Mouse (Mus musculus) embryonic facial prominence, embryonic 14.5 days (tissue): ENCODE results near the gene Qtrt2. TPM values are rescaled to one million over a fixed set of nuclear protein-coding genes. Genes with fewer than 3 reads are reported as not detected.

Source experiments
- ATAC-seq: fragments of 200-750 bp; cut with Nextera tagmentation; 2 replicates; pipeline ENCODE4 v1.8.0; 2017; ENCODE audit warnings: low read depth, moderate number of reproducible peaks, moderate TSS enrichment
- DNase-seq: peaks from one replicate; pipeline ENCODE4 v3.0.0-alpha.2; 2015; ENCODE audit warnings: low spot score
- H3K27ac ChIP-seq: fragments of 300-500 bp; sonication (generic); replicated peaks from 2 replicates; pipeline ENCODE4 v1.5.1; 2014; ENCODE audit warnings: low read depth, mild to moderate bottlenecking, low read length, moderate library complexity
- H3K27me3 ChIP-seq: fragments of 300-500 bp; sonication (generic); replicated peaks from 2 replicates; pipeline ENCODE4 v1.6.1; 2014; ENCODE audit warnings: low read length; ENCODE audit not compliant: control insufficient read depth, insufficient read depth
- H3K36me3 ChIP-seq: fragments of 300-500 bp; sonication (generic); 2 replicates; pipeline ENCODE4 v1.6.1; 2014; ENCODE audit warnings: low read length, mixed read lengths; ENCODE audit not compliant: control insufficient read depth, insufficient read depth
- H3K4me1 ChIP-seq: fragments of 300-500 bp; sonication (generic); 2 replicates; pipeline ENCODE4 v1.6.1; 2014; ENCODE audit warnings: antibody characterized with exemption, low read length; ENCODE audit not compliant: control insufficient read depth, insufficient read depth
- H3K4me2 ChIP-seq: fragments of 300-500 bp; sonication (generic); 2 replicates; pipeline ENCODE4 v1.6.1; 2014; ENCODE audit warnings: low read depth, mild to moderate bottlenecking, low read length, moderate library complexity, mixed read lengths
- H3K4me3 ChIP-seq: fragments of 300-500 bp; sonication (generic); 2 replicates; pipeline ENCODE4 v1.5.1; 2014; ENCODE audit warnings: low read depth, mild to moderate bottlenecking, low read length
- H3K9ac ChIP-seq: fragments of 300-500 bp; sonication (generic); 2 replicates; pipeline ENCODE4 v1.6.1; 2014; ENCODE audit warnings: low read depth, mild to moderate bottlenecking, low read length, moderate library complexity, mixed read lengths
- H3K9me3 ChIP-seq: fragments of 300-500 bp; sonication (generic); 2 replicates; pipeline ENCODE4 v1.6.1; 2016; ENCODE audit warnings: low read length; ENCODE audit not compliant: control insufficient read depth
- WGBS: fragments of 180-500 bp; shearing (Covaris S2); extraction: QIAGEN DNeasy Blood & Tissue Kit; methylation state at CpG from one replicate; pipeline ENCODE4 v1.1.7; 2014; 5-methylcytosine and 5-hydroxymethylcytosine counted together
- polyA plus RNA-seq: library from polyadenylated mRNA; unstranded; fragments of >200 nt; fragmentation: Nextera tagmentation; extraction: Ambion mirVana; gene quantifications from 2 replicates; pipeline ENCODE4 v1.2.1, GENCODE M21; 2014

Qtrt2 gene
- polyA plus RNA-seq, 1 experiment from 2014 or later = 28.3 TPM

GRCm38 (mm10) chr16:43963291-43963690 lies 36.7 kb upstream of the Qtrt2 start:
- Histone ChIP-seq H3K9ac (no peak overlapping the region), H3K27me3 (no peaks in the 10 kb centered on the region), H3K4me3 (no peak overlapping the region), H3K36me3 (no peaks in the 10 kb centered on the region), H3K9me3 (no peaks in the 10 kb centered on the region), H3K27ac (no peak overlapping the region), H3K4me1 (no peaks in the 10 kb centered on the region), H3K4me2 (no peak overlapping the region)
- DNase-seq = no peak
- WGBS = 92% methylated on average over 9 of the region's 9 CpGs
- no peak for ATAC-seq

GRCm38 (mm10) chr16:43958038-43958437 lies 31.4 kb upstream of the Qtrt2 start:
- DNase-seq (no peak), ATAC-seq (no peak)
- Histone ChIP-seq H3K27ac (no peak overlapping the region), H3K9me3 (no peaks in the 10 kb centered on the region), H3K9ac (no peak overlapping the region), H3K4me1 (no peaks in the 10 kb centered on the region), H3K36me3 (peaks cover 7% of the 10 kb centered on the region; the same call in 1 of the 2 replicates), H3K27me3 (no peaks in the 10 kb centered on the region), H3K4me3 (no peak overlapping the region), H3K4me2 (no peak overlapping the region)
- WGBS = 64% methylated on average over 4 of the region's 4 CpGs

- no peaks in the 10 kb centered on the region for H3K4me1 ChIP-seq
- no peak overlapping the region for H3K9ac ChIP-seq
- H3K27me3 ChIP-seq = no peaks in the 10 kb centered on the region
- ATAC-seq (no peak), DNase-seq (no peak)
- H3K4me3 ChIP-seq = no peak overlapping the region
- H3K4me2 ChIP-seq = no peak overlapping the region
- peaks cover 7% of the 10 kb centered on the region; the same call in 1 of the 2 replicates for H3K36me3 ChIP-seq
- 76% methylated on average over 6 of the region's 6 CpGs for WGBS
- no peaks in the 10 kb centered on the region for H3K9me3 ChIP-seq
- H3K27ac ChIP-seq = no peak overlapping the region
Measured at GRCm38 (mm10) chr16:43954913-43955312, 28.3 kb upstream of the Qtrt2 start.

DNA sequence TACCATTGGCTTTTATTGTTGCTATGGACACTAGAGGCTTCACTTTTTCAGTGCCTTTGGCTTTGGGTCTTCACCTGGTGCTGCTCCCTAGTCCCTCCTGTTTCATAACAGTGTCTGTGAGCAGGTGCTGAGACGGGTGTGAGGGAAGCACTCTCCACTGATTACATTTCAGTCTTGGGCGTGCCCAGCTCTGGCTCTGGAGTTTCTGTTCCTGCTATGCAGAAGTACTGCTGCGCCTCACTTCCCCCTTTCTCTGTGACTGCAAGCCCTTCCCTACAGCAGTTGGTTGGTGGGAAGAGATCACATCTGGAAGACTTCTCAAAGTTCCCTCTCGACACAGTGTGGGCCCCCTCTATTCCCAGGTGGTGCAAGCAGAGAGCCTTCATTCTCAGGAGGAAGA lies 25.0 kb upstream of the Qtrt2 start:
- Histone ChIP-seq H3K4me3 (no peak overlapping the region), H3K9me3 (no peaks in the 10 kb centered on the region), H3K9ac (no peak overlapping the region), H3K27me3 (no peaks in the 10 kb centered on the region), H3K27ac (no peak overlapping the region), H3K4me2 (no peak overlapping the region), H3K4me1 (no peaks in the 10 kb centered on the region), H3K36me3 (no peaks in the 10 kb centered on the region)
- DNase-seq = peak; percentile 22
- ATAC-seq = 0 out of 2 replicates have a peak, but pooled peaks have one; percentile 33
- 72% methylated on average over 4 of the region's 4 CpGs for WGBS

DNA sequence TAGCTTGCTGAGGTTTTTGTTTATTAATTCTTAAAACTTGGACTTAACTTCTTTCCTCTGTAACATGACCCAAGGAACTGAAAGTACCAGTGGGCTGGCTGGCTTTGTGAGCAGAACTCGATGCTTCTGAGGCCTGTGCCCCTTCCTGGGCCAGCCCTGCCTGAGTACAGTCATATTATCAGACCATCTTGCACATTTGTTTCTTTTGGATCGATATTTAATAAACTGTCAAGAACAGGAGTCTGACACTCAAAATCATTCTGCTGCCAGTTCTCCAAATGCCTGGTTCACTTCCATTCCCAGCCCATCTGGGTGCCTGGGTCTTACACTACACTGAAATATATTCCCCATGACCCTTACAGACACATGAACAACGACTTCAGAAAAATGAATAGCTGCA lies 19.3 kb upstream of the Qtrt2 start:
- Histone ChIP-seq H3K9me3 (no peaks in the 10 kb centered on the region), H3K27ac (no peak overlapping the region), H3K36me3 (no peaks in the 10 kb centered on the region), H3K4me1 (no peaks in the 10 kb centered on the region), H3K9ac (no peak overlapping the region), H3K27me3 (no peaks in the 10 kb centered on the region), H3K4me2 (no peak overlapping the region), H3K4me3 (no peak overlapping the region)
- DNase-seq (no peak), ATAC-seq (no peak)
- WGBS = 57% methylated on average over 3 of the region's 3 CpGs

DNA sequence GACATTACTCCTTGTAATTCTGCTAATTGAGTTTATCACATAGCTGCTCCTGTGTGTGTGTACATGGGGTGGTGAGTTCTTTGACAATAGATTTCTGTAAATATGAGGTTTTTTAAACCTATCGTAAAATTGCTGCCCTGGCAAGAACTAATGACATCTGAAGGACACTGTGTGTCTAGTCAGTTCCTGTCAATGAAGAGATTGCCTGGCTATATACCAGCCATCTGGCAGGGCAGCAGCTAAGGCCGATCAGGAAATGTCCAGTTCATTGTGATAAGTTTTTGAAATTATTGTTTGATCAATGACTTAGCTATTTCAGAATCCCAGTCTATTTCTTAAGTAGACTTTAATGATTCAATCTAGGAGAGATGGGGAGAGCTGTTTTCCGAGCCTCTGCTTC lies 18.7 kb upstream of the Qtrt2 start:
- Histone ChIP-seq H3K9me3 (no peaks in the 10 kb centered on the region), H3K4me2 (no peak overlapping the region), H3K27ac (no peak overlapping the region), H3K27me3 (no peaks in the 10 kb centered on the region), H3K9ac (no peak overlapping the region), H3K4me3 (no peak overlapping the region), H3K36me3 (no peaks in the 10 kb centered on the region), H3K4me1 (no peaks in the 10 kb centered on the region)
- ATAC-seq (no peak), DNase-seq (no peak)
- WGBS = 78% methylated on average over 3 of the region's 3 CpGs

DNA sequence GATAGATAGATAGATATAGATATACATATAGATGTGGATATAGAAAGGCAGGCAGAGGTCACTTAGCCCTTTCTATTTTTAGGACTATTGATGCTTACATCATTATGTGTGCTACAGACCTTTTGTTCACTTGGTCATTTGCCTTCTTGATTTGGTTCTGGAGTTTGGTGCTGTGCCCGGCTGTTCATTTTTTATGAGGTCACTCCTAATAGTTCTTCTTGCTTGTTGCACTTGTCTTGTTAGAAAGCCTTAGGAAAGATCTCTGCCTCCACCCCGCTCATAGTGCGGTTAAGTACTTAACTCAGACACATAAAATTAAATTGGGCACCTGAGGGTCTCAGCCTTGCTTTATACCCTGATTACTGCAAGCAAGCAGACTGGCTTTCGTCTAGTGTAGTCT lies 14.2 kb upstream of the Qtrt2 start:
- H3K9ac ChIP-seq = no peak overlapping the region
- H3K27ac ChIP-seq = no peak overlapping the region
- H3K9me3 ChIP-seq = no peaks in the 10 kb centered on the region
- H3K4me3 ChIP-seq = no peak overlapping the region
- H3K4me2 ChIP-seq = no peak overlapping the region
- 89% methylated on average over 4 of the region's 4 CpGs for WGBS
- no peaks in the 10 kb centered on the region for H3K4me1 ChIP-seq
- ATAC-seq = no peak
- no peak for DNase-seq
- H3K36me3 ChIP-seq = no peaks in the 10 kb centered on the region
- no peaks in the 10 kb centered on the region for H3K27me3 ChIP-seq

DNA sequence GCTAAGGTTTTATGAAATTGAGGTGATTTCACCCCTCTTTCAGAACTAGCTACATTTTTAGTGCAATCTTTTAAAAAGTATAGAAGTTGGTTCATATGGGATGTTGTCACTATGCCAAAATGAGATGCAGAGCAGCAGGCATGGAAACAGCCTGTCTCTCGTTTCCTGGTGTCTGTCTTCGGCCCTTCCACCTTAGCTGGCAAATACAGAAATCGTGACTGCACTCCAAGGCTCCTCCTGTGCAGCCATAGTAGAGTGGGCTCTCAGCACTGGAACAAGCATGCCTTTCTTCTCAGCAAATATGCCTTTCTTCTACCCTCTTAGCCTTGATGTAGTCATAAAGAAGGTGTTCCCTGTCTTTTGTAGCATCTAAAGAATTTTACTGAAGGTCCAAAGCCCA lies 9.3 kb upstream of the Qtrt2 start:
- ATAC-seq = no peak
- DNase-seq = no peak

DNA sequence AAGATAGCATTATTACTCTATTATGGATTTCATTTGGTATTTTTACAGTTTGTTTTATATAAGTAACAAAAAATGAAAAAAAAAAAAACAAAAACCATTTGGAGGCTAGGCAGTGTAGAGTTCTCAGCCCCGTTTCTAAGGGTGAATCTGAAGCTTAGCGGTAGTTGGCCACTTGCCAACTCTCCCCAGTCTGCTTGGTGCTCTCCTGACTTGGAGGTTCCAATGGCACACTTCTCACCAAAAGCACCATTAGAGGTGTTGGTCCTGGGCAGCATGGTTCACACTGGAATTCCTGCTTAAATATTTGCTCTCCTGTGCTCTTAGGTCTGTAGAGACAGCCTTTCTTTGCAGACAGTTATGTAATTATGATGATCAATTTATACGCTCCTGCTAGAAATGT lies 8.8 kb upstream of the Qtrt2 start:
- Histone ChIP-seq H3K4me2 (no peak overlapping the region), H3K9ac (no peak overlapping the region), H3K36me3 (no peaks in the 10 kb centered on the region), H3K27me3 (no peaks in the 10 kb centered on the region), H3K9me3 (no peaks in the 10 kb centered on the region), H3K4me1 (no peaks in the 10 kb centered on the region), H3K27ac (no peak overlapping the region), H3K4me3 (no peak overlapping the region)
- ATAC-seq (no peak), DNase-seq (peak; percentile 26)
- WGBS = 55% methylated on average over 3 of the region's 3 CpGs

More for the DNA sequence above, 9.3 kb upstream of the Qtrt2 start:
- no peak overlapping the region for H3K27ac ChIP-seq
- no peak overlapping the region for H3K4me2 ChIP-seq
- no peak overlapping the region for H3K4me3 ChIP-seq
- H3K36me3 ChIP-seq = no peaks in the 10 kb centered on the region
- H3K9ac ChIP-seq = 0 out of 2 replicates have a peak overlapping the region, but pooled peaks have one; percentile 8
- no peaks in the 10 kb centered on the region for H3K27me3 ChIP-seq
- WGBS = 53% methylated on average over 3 of the region's 3 CpGs
- H3K9me3 ChIP-seq = no peaks in the 10 kb centered on the region
- H3K4me1 ChIP-seq = no peaks in the 10 kb centered on the region
